Mouse (Mus musculus): ENCODE measurements around the gene Snap47. TPM values are rescaled to one million over a fixed set of nuclear protein-coding genes. Genes with fewer than 3 reads are reported as not detected.

Snap47 gene
- polyA plus RNA-seq, 1 experiment from 2014 or later, result 117 TPM

GRCm38 (mm10) chr11:59361291-59361690, 89.7 kb downstream of the Snap47 start:
- ATAC-seq (replicated peaks; ENCODE audit: insufficient number of reproducible peaks, low FRiP score, low TSS enrichment), result no peak
- Histone ChIP-seq H3K4me3 (ENCODE audit: low read depth, low read length) (no peak overlapping the region), H3K27ac (ENCODE audit: low read depth, low read length) (no peak overlapping the region), H3K9me3 (replicated peaks; ENCODE audit: control insufficient read depth, low read length) (no peaks in the 10 kb centered on the region), H3K36me3 (ENCODE audit: control insufficient read depth, insufficient read depth, low read length) (no peaks in the 10 kb centered on the region), H3K4me1 (ENCODE audit: control insufficient read depth, insufficient read depth, low read length) (0 out of 2 replicates have a peak, but pooled peaks cover 2% of the 10 kb centered on the region), H3K27me3 (ENCODE audit: control insufficient read depth, insufficient read depth, low read length) (no peaks in the 10 kb centered on the region), H3K9ac (ENCODE audit: low read depth, low read length) (no peak overlapping the region), H3K4me2 (no peak overlapping the region)
- 82% methylated on average over 9 of the region's 9 CpGs for WGBS (ENCODE audit: insufficient replicate concordance)

Other genes starting within 250 kb of the Snap47 start
- gene Mrpl55, start 248.7 kb downstream of the Snap47 start, polyA plus RNA-seq (2014; fragmentation: Nextera tagmentation; extraction: Ambion mirVana), result 98.5 and 102 TPM in 2 replicates
- gene 2310033P09Rik, start 242.9 kb downstream of the Snap47 start, polyA plus RNA-seq (2014; fragmentation: Nextera tagmentation; extraction: Ambion mirVana), result 23.7 and 24.5 TPM in 2 replicates
- 575 and 646 TPM in 2 replicates for gene Arf1, start 222.9 kb downstream of the Snap47 start, polyA plus RNA-seq (2014; fragmentation: Nextera tagmentation; extraction: Ambion mirVana)
- not detected in 2 replicates for gene Wnt3a, start 160.4 kb downstream of the Snap47 start, polyA plus RNA-seq (2014; fragmentation: Nextera tagmentation; extraction: Ambion mirVana)
- 1.3 and 1.6 TPM in 2 replicates for gene Wnt9a, start 144.3 kb downstream of the Snap47 start, polyA plus RNA-seq (2014; fragmentation: Nextera tagmentation; extraction: Ambion mirVana)
- gene Prss38, start 75.5 kb downstream of the Snap47 start, polyA plus RNA-seq (2014; fragmentation: Nextera tagmentation; extraction: Ambion mirVana), result not detected in 2 replicates
- 11.3 and 13.0 TPM in 2 replicates for gene Jmjd4, start 1.1 kb downstream of the Snap47 start, polyA plus RNA-seq (2014; fragmentation: Nextera tagmentation; extraction: Ambion mirVana)
- 5.8 and 6.2 TPM in 2 replicates for gene Zfp867, start 21.3 kb upstream of the Snap47 start, polyA plus RNA-seq (2014; fragmentation: Nextera tagmentation; extraction: Ambion mirVana)
- gene Zkscan17, start 75.6 kb upstream of the Snap47 start, polyA plus RNA-seq (2014; fragmentation: Nextera tagmentation; extraction: Ambion mirVana), result 12.8 and 15.0 TPM in 2 replicates
- 0.16 TPM in 1 of 2 replicates, not detected in the other for gene Nlrp3, start 90.4 kb upstream of the Snap47 start, polyA plus RNA-seq (2014; fragmentation: Nextera tagmentation; extraction: Ambion mirVana)
- not detected in 2 replicates for gene Olfr222, start 125.0 kb upstream of the Snap47 start, polyA plus RNA-seq (2014; fragmentation: Nextera tagmentation; extraction: Ambion mirVana)
- gene Olfr223, start 142.1 kb upstream of the Snap47 start, polyA plus RNA-seq (2014; fragmentation: Nextera tagmentation; extraction: Ambion mirVana), result not detected in 2 replicates
- gene Mprip, start 210.1 kb upstream of the Snap47 start, polyA plus RNA-seq (2014; fragmentation: Nextera tagmentation; extraction: Ambion mirVana), result 51.1 and 54.2 TPM in 2 replicates